Mouse (Mus musculus): ENCODE data around the gene Slc12a6. TPM values are rescaled to one million over a fixed set of nuclear protein-coding genes. Genes with fewer than 3 reads are reported as not detected.

The Slc12a6 gene
- 10 to 100 TPM; 84.5 to 95.5 TPM for total RNA-seq (2021)
- long read RNA-seq, experiment 1, partial matches to known transcripts, result 6 of 10 reads
- long read RNA-seq, experiment 1, other reads (novel, unspliced or antisense), result 4 of 10 reads
- long read RNA-seq, experiment 2, full-length matches to known transcripts, result 2 of 8 reads
- long read RNA-seq, experiment 2, partial matches to known transcripts, result 2 of 8 reads
- long read RNA-seq, experiment 2, other reads (novel, unspliced or antisense), result 4 of 8 reads

- DNase-seq (ENCODE audit: low spot score in 2 of 2), result peak; percentile 86 to 92
Observed at GRCm38 (mm10) chr2:112265448-112266241, at the start of gene Slc12a6. Gene Slc12a6 (plus strand): TSS chr2:112265825.

- peak in 1 of 2 experiments; percentile 39 for DNase-seq (ENCODE audit: low spot score in 2 of 2)
Observed at GRCm38 (mm10) chr2:112215977-112216376, 49.6 kb upstream of the Slc12a6 start.

- DNase-seq (ENCODE audit: low spot score in 2 of 2), result no peak
Observed at GRCm38 (mm10) chr2:112217614-112218013, 48.0 kb upstream of the Slc12a6 start.

- no peak for DNase-seq (ENCODE audit: low spot score in 2 of 2)
Observed at GRCm38 (mm10) chr2:112220880-112221279, 44.7 kb upstream of the Slc12a6 start.

- no peak for DNase-seq (ENCODE audit: low spot score in 2 of 2)
Observed at GRCm38 (mm10) chr2:112222607-112223006, 43.0 kb upstream of the Slc12a6 start.

GRCm38 (mm10) chr2:112224356-112224755 lies 41.3 kb upstream of the Slc12a6 start:
- no peak for DNase-seq (ENCODE audit: low spot score in 2 of 2)

- DNase-seq (ENCODE audit: low spot score in 2 of 2), result no peak
Observed at GRCm38 (mm10) chr2:112232623-112233022, 33.0 kb upstream of the Slc12a6 start.

- DNase-seq (ENCODE audit: low spot score in 2 of 2), result no peak
Observed at GRCm38 (mm10) chr2:112236620-112237019, 29.0 kb upstream of the Slc12a6 start.

GRCm38 (mm10) chr2:112238006-112238405 lies 27.6 kb upstream of the Slc12a6 start:
- no peak for DNase-seq (ENCODE audit: low spot score in 2 of 2)

GRCm38 (mm10) chr2:112239212-112239934 lies 26.3 kb upstream of the Slc12a6 start, which contains the start of gene Lpcat4:
Gene Lpcat4 (plus strand): TSS chr2:112239468.
- DNase-seq (ENCODE audit: low spot score in 2 of 2), result peak; percentile 91 to 92

GRCm38 (mm10) chr2:112239935-112240721 lies 25.5 kb upstream of the Slc12a6 start:
- peak in 1 of 2 experiments; percentile 43 for DNase-seq (ENCODE audit: low spot score in 2 of 2)

GRCm38 (mm10) chr2:112241787-112242186 lies 23.8 kb upstream of the Slc12a6 start:
- DNase-seq (ENCODE audit: low spot score in 2 of 2), result no peak

- DNase-seq (ENCODE audit: low spot score in 2 of 2), result no peak
Observed at GRCm38 (mm10) chr2:112245307-112245706, 20.3 kb upstream of the Slc12a6 start.

- DNase-seq (ENCODE audit: low spot score in 2 of 2), result no peak
Observed at GRCm38 (mm10) chr2:112246193-112246592, 19.4 kb upstream of the Slc12a6 start.

GRCm38 (mm10) chr2:112247323-112247722 lies 18.3 kb upstream of the Slc12a6 start:
- no peak for DNase-seq (ENCODE audit: low spot score in 2 of 2)

GRCm38 (mm10) chr2:112249780-112250453 lies 15.7 kb upstream of the Slc12a6 start:
- no peak for DNase-seq (ENCODE audit: low spot score in 2 of 2)

- no peak for DNase-seq (ENCODE audit: low spot score in 2 of 2)
Observed at GRCm38 (mm10) chr2:112254675-112255515, 10.7 kb upstream of the Slc12a6 start.

- no peak for DNase-seq (ENCODE audit: low spot score in 2 of 2)
Observed at GRCm38 (mm10) chr2:112259241-112259962, 6.2 kb upstream of the Slc12a6 start, which contains the start of gene Nutm1. Gene Nutm1 (minus strand): TSS chr2:112259291.
